Mouse (Mus musculus) spleen, adult 2 months (tissue): ENCODE measurements around the gene Mapkap1. TPM values are rescaled to one million over a fixed set of nuclear protein-coding genes. Genes with fewer than 3 reads are reported as not detected.

Experiments used
- DNase-seq, 2 experiments: peaks; one replicate each; pipeline versions ENCODE4 v3.0.0 to v3.0.0-alpha.2; 2012 to 2021; ENCODE audit warnings: low spot score in 2 of 2, low read depth in 1 of 2
- H3K27ac ChIP-seq: fragments of 200-500 bp; 2 replicates; pipeline ENCODE4 v1.5.1; 2012; ENCODE audit warnings: low read length, inconsistent platforms; ENCODE audit not compliant: insufficient read depth
- H3K27me3 ChIP-seq: fragments of 200-500 bp; 2 replicates; pipeline ENCODE4 v1.6.1; 2012; ENCODE audit warnings: mild to moderate bottlenecking, moderate library complexity, low read length, inconsistent platforms; ENCODE audit not compliant: control insufficient read depth, insufficient read depth
- H3K36me3 ChIP-seq: fragments of 200-500 bp; 2 replicates; pipeline ENCODE4 v1.6.1; 2012; ENCODE audit warnings: mild to moderate bottlenecking, low read length, inconsistent platforms; ENCODE audit not compliant: control insufficient read depth, insufficient read depth
- H3K4me1 ChIP-seq: fragments of 200-500 bp; 2 replicates; pipeline ENCODE4 v1.6.1; 2011; ENCODE audit warnings: inconsistent platforms; ENCODE audit not compliant: control insufficient read depth, insufficient read depth, insufficient read length
- H3K4me3 ChIP-seq: fragments of 200-500 bp; 2 replicates; pipeline ENCODE4 v1.5.1; 2011; ENCODE audit warnings: mild to moderate bottlenecking, inconsistent platforms; ENCODE audit not compliant: insufficient read depth, insufficient read length; ENCODE audit errors: extremely low read depth
- CTCF ChIP-seq: fragments of 200-500 bp; IDR thresholded peaks from 2 replicates; pipeline ENCODE4 v1.5.1; 2011; ENCODE audit warnings: mild to moderate bottlenecking, inconsistent platforms; ENCODE audit not compliant: insufficient read depth, insufficient read length, insufficient replicate concordance; ENCODE audit errors: extremely low read depth
- POLR2A ChIP-seq: fragments of 200-500 bp; IDR thresholded peaks from 2 replicates; pipeline ENCODE4 v1.6.1; 2011; ENCODE audit warnings: low read depth, low read length, inconsistent platforms
- WGBS: fragments of 180-500 bp; shearing (Covaris S2); methylation state at CpG from one replicate; pipeline ENCODE4 v1.1.7; 2018; 5-methylcytosine and 5-hydroxymethylcytosine counted together
- polyA plus RNA-seq: library from polyadenylated mRNA; depleted of rRNA; stranded (reverse); fragments of >200 nt; gene quantifications from 2 replicates; pipeline ENCODE4 v1.2.3, GENCODE M21; 2012

Gene Mapkap1
- polyA plus RNA-seq, 1 experiment: 19.0 TPM

DNA sequence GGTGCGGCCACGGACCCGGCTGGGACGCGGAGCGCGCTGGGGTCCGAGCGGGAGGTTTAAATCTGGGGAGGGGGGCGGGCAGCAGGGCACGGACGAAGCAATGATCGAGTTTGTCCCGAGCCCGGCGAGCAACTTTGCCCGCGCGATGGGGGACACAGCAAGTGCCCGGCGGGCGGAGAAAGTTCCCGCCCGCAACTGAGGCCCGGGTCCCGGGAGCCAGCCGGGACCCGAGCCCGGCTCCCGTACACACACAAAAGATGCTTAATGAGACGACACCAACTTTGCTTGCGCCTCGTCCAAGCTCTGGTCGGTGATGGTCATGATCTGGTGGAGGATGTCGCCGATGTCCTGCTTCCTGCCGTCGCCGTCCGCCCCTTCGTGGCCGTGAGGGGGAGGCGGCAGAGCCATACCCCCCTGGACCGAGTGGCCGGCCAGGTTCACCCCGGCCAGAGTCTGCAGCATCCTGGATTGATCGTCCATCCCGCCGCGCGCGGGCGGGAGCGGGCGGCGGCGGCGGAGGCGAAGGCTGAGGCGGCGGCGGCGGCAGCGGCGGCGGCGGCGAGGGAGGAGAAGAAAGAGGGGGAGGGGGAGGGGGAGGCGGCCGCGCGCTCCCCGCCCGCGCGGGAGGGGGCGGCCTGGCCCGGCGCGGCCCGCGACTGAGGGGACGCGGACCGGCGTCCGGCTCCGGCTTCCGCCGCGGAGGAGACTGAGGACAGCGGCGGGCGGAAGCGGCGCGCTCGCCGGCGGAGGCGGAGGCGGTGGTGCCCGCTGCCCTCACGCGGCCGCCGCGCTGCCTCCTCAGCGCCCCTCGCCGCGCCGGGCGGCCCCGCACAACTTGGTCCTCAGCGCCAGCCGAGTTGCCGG is 34.9 kb upstream of the Mapkap1 start:
- under 1% methylated on average over 94 of the region's 118 CpGs for WGBS
- Histone ChIP-seq H3K27ac (peak overlapping the region; percentile 65), H3K27me3 (peaks cover 16% of the 10 kb centered on the region), H3K4me1 (peaks cover 4% of the 10 kb centered on the region; the same call in 1 of the 2 replicates), H3K4me3 (peak overlapping the region; percentile 76), H3K36me3 (no peaks in the 10 kb centered on the region)
- DNase-seq: peak in 1 of 2 experiments; percentile 42
- no peak for TF ChIP-seq CTCF
- TF ChIP-seq POLR2A: no peak

DNA sequence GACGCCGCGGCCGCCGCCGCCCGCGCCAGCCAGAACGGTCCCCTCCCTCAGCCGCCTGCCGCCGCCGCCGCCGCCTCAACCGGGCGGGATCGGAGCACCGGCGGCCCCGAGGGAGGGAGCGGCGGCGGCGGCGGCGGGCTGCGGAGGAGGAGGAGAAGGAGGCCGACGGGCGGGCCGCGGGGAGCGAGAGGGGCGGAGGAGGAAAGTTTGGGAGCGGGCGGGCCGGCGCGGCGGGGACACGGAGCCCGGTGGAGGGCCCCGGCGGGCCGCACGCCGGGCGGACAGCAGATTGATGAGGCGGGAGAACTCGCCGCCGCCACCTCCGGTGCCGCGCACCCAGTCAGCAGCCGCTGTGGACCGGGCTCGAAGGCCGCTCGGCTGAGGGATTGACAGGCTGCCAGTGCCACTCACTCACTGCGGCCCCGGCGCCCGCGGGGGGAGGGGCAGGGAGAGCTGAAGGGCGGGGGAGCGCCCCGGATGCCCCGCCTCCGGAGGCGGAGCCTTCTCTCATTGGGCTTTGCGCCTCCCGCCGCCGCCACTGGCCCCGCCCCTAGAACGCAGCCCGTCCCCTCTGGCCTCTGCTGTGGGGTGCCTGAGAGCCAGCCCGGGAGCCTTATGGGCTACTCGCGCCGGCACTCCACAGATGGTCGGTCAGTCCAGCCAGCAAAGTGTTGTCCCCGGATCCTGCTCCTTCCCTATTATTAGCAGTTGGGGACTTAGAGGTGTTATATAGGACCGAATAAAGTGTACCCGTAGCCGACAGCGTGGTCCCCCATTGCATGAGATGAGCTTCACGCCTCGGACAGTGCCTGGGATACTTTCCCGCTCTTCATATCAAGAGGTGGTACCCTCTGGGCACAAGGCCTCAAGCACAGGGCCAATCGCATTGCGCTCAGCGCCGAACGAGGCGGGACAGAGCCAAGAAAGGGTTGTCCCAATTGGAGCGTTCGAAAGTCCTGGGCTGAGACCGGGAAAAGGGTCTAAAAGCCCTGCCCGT is 34.0 kb upstream of the Mapkap1 start, which contains the start of gene Pbx3:
Gene Pbx3 (minus strand): TSS at position 838 of the 997 bp plus-strand sequence.
- under 1% methylated on average over 92 of the region's 102 CpGs for WGBS

DNA sequence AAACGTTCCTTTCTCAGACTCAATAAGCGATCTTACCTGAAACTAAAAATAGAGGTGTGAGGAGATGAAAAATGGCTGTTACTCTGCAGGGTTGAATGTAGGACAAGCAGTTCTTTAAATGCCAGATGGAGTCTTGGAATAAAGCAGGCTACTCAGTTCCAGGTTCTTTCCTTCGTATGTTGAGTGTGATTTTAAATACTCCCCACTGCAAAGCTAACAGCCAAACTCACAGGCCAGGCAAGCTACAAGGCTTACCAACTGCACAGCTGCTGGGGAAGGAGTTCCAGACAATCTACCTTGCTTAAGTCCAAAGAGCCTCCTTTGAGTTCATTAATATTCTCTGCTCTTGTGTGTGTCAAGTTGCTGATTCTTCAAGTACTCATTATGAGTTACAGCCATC is 32.7 kb upstream of the Mapkap1 start:
- WGBS: 72% methylated on average over 3 of the region's 3 CpGs
- no peaks in the 10 kb centered on the region for H3K36me3 ChIP-seq
- H3K27me3 ChIP-seq: peaks cover 16% of the 10 kb centered on the region
- no peak for DNase-seq
- peaks cover 4% of the 10 kb centered on the region; the same call in 1 of the 2 replicates for H3K4me1 ChIP-seq
- H3K4me3 ChIP-seq: no peak overlapping the region
- H3K27ac ChIP-seq: no peak overlapping the region
- TF ChIP-seq CTCF: no peak
- no peak for TF ChIP-seq POLR2A

More for the DNA sequence above, 34.0 kb upstream of the Mapkap1 start, which contains the start of gene Pbx3:
- Histone ChIP-seq H3K27me3 (peaks cover 16% of the 10 kb centered on the region), H3K4me3 (peak within 1 kb of the TSS; percentile 76), H3K4me1 (peaks cover 4% of the 10 kb centered on the region; the same call in 1 of the 2 replicates), H3K36me3 (no peaks in the 10 kb centered on the region), H3K27ac (peak within 1 kb of the TSS; percentile 65)
- TF ChIP-seq POLR2A: peak; percentile 44; the same call in 1 of the 2 replicates
- no peak for TF ChIP-seq CTCF
- peak; percentile 80 to 95 for DNase-seq

DNA sequence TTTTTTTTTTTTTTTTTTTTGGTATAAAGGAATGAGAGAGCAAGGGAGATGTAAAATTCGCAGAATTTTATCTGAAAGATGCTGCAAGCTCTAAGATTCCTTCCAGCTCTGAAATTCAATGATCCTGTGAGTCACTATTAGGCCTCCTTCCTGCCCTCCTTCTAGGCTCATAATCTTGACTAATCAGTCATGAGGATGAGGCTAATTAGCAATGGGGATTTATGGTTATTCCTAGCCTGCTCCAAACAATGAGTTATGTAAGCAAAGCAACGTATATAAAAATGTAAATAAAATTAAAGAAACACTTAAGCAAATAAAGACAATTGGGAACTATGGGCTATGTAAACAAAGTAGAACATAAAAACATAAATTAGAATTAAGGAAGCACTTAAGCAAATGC is 32.2 kb upstream of the Mapkap1 start:
- WGBS: 77% methylated on average over 2 of the region's 2 CpGs
- H3K4me1 ChIP-seq: peaks cover 4% of the 10 kb centered on the region; the same call in 1 of the 2 replicates
- DNase-seq: no peak
- H3K36me3 ChIP-seq: no peaks in the 10 kb centered on the region
- TF ChIP-seq POLR2A (no peak), CTCF (no peak)
- no peak overlapping the region for H3K27ac ChIP-seq
- H3K27me3 ChIP-seq: peaks cover 16% of the 10 kb centered on the region
- H3K4me3 ChIP-seq: no peak overlapping the region

- no peaks in the 10 kb centered on the region for H3K36me3 ChIP-seq
- WGBS: 86% methylated on average over 2 of the region's 2 CpGs
- TF ChIP-seq POLR2A: no peak
- TF ChIP-seq CTCF: no peak
- no peak overlapping the region for H3K4me3 ChIP-seq
- H3K27ac ChIP-seq: no peak overlapping the region
- H3K4me1 ChIP-seq: no peaks in the 10 kb centered on the region
- no peaks in the 10 kb centered on the region for H3K27me3 ChIP-seq
- DNase-seq: no peak
Measured at GRCm38 (mm10) chr2:34378930-34379329, 27.6 kb upstream of the Mapkap1 start.

DNA sequence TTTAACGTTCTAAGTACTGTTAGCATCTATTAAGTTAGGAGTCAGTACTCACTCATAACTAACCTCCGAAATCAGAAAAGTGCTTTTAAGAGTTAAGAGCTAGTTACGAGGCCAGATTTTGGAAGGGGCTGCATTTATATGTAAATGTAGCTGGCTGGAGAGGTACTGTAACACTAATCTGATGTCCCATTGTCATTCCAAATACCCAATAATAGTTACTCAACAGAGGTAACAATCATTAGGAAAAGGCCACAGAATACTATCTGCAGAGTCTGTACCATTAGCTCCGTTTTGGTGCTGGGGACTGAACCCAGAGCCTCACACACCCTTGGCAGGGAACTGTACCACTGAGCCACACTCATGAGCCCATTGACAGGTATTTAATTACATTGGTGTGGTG is 7.0 kb upstream of the Mapkap1 start:
- TF ChIP-seq CTCF (no peak), POLR2A (no peak)
- WGBS: 79% methylated on average over 4 of the region's 4 CpGs
- Histone ChIP-seq H3K27ac (no peak overlapping the region), H3K4me3 (no peak overlapping the region), H3K27me3 (no peaks in the 10 kb centered on the region), H3K4me1 (no peaks in the 10 kb centered on the region), H3K36me3 (no peaks in the 10 kb centered on the region)
- DNase-seq: no peak
